Mouse (Mus musculus): ENCODE data around the gene Adgrv1.

DNA sequence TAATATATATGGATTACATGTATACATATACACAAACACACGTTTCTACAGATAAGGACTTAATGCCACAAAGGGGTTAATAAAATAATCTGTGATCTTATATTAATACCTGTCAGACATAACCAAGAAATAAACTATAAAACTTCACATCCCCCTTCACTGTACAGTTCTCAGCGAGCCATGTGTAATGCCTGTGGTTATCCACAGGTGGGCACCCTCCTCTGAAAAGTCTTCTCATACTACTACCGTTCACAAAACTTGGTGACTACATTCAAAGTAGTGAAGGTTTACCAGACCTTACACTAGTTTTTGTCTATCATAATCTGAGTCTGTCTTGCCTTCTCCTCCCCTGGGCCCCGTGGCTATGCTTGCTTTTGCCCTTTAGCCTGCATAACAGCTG lies 106.3 kb downstream of the Adgrv1 start:
- peak; percentile 60; the same call in 1 of the 2 replicates for TF ChIP-seq CTCF (IDR thresholded peaks at IDR 0.05; ENCODE audit: borderline replicate concordance, extremely low read depth, insufficient read depth, insufficient read length)
- no peak for TF ChIP-seq POLR2A (IDR thresholded peaks at IDR 0.05; ENCODE audit: borderline replicate concordance, extremely low read depth, insufficient read depth, insufficient read length, poor library complexity, severe bottlenecking)
